Mouse (Mus musculus) gastrocnemius, postnatal 14 days (tissue): ENCODE data around the gene Rhbdd2. TPM values are rescaled to one million over a fixed set of nuclear protein-coding genes. Genes with fewer than 3 reads are reported as not detected.

ENCODE experiments used
- DNase-seq: peaks from one replicate; pipeline ENCODE4 v3.0.0; 2021; ENCODE audit warnings: mixed read lengths
- intact Hi-C: fragments of 180-260 bp; cut with DNase I; formaldehyde crosslinking; loops from one replicate; pipeline ENCODE4 v1.15.1; 2025; ENCODE audit warnings: low total_unique reads
- total RNA-seq, 2 experiments: library from RNA; stranded (reverse); gene quantifications; 2 replicates each; pipeline ENCODE4 v1.2.3; 2021

The Rhbdd2 gene
- total RNA-seq, 2 experiments from 2014 or later: 9.4 to 10.8 TPM

- no peak for DNase-seq
- intact Hi-C loops: no loop called here
Measured at GRCm38 (mm10) chr5:135642686-135643551, 10.5 kb downstream of the Rhbdd2 start.

- DNase-seq: no peak
- intact Hi-C loops: no loop called here
Measured at GRCm38 (mm10) chr5:135643552-135643842, 11.1 kb downstream of the Rhbdd2 start.

DNA sequence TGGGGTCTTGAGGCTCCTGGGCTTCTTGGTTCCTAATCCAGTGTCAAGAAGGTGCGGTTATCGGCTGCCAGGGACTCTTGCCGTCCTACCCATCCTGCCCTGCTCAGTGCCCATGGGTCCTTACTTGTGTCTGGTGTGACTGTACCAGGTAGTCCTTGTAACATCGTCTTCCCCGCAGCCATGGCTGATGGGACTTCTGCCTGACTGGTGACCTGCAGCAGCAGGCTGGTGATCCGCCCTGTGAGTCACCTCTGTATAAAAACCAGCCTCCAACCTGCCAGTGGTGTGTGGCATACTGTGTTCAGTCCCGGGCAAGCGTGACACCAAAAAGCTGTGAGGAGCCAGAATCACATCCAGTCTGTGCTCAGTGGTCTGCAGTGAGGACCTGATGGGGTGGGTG is 11.5 kb downstream of the Rhbdd2 start:
- intact Hi-C loops: no loop called here
- DNase-seq: no peak

GRCm38 (mm10) chr5:135645330-135645729 is 12.9 kb downstream of the Rhbdd2 start:
- DNase-seq: no peak
- intact Hi-C loops: no loop called here

DNA sequence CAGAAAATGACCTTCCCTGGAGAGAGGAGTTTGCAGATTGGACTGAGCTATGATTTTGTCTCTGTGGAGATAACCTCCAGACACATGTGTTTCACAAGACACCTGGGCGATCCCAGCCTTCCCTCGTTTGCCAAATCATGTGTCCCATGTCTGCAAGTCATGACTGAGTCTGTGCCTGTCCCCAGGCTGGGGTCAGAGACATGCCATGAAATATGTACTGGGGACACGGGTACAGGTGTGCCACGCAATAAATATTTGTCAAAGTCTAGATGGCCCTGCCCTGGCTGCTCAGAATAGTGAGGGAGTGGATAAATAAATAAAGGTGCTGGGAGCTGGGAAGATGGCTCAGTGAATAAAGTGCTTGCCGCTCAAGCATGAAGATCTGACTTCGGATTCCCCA is 13.6 kb downstream of the Rhbdd2 start:
- intact Hi-C loops: no loop called here
- DNase-seq: no peak

GRCm38 (mm10) chr5:135648461-135649308 is 16.3 kb downstream of the Rhbdd2 start:
- DNase-seq: no peak
- intact Hi-C loops: no loop called here

DNA sequence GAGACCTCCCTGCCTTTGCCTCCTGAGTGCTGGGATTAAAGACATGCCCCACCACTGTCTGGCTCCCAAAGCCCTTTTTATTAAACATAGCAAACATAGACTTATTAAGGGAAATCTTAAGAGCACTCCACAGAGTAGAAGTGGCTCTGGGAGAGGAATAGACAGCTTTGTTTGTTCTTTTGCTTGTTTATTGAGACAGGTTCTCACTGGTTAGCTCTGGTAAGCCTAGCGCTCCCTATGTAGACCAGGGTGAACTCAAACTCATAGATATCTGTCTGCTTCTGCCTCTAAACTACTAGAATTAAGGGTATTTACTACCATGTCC is 16.9 kb downstream of the Rhbdd2 start:
- intact Hi-C loops: no loop called here
- DNase-seq: no peak

DNA sequence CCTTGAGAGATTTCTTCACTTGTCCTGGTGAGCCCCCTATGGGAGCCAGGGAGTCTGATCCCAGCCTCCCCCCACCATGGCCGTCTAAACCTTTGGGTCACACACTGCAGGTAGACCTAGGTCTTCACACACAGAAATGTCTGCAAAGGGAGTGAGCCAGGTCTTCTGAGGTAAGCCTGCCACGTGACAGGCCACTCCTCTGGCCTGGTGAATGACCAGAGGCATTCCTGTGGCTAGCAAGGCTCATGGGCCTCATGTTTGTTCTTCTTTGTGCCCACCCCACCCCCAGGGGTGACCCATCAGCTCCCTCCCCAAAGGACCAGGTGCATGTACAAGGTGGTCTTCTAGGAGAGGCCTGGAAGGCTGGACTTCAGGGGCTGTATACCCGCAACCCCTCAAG is 19.1 kb downstream of the Rhbdd2 start:
- DNase-seq: no peak
- intact Hi-C loops: no loop called here

DNA sequence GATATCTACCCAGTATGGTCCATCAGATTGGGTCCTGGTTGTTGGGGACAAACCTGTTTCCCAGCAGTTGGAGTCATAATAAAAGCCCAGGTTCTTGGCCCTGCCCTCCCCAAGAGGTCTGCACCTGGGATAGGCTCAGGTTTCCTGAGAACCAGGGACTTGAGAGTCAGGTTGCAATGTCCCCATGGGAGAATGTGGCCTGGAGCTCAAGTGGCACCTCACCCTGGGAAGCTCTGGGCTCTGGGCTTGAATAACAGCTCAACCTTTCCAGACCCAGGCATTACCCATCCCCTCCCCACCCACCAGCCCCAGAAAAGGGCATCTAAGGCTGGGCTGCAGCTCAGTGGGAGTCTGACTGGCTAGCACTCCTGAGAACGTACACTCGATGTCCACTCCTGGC is 20.8 kb downstream of the Rhbdd2 start:
- intact Hi-C loops: no loop called here
- DNase-seq: no peak

DNA sequence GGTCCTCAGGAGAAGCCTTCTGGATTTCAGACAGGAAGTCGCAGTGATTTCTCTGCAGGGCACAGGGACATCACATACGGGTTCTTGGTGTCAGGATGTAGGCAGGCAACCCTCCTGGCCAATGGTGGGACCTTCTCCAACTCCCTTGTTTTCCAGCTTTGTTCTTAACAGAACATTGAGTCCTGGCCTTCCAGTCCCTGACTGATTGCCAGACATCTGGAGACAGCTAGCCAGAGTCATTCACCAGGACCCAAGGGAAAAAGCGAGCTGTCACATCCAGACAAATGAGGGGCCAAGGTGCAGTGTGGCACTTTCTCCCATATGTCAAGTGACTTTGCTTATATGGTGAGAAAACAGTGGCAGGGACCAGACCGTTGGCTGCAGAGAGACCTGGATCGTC is 23.6 kb downstream of the Rhbdd2 start:
- intact Hi-C loops: no loop called here
- no peak for DNase-seq

DNA sequence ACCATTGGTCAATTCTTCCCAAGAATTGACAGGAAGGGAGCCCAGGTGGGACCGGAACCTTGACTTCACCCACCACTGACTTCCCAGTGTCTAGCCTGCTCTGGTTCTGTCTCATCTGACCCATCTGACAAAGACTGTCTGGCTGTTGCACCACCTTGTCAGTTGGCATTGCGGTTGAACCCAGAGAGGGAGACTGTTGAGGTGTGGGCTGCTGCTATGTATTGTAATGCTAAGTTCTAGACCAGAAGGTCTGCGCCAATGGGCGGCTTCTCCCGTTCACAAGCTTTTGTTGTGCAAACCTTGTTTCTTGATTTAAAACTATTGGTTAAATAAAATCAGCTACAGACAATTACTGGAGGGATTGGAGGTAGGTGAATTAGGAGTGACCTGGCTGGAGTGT is 24.7 kb downstream of the Rhbdd2 start:
- no peak for DNase-seq
- intact Hi-C loops: no loop called here

- no peak for DNase-seq
- intact Hi-C loops: no loop called here
Measured at GRCm38 (mm10) chr5:135657703-135658373, 25.4 kb downstream of the Rhbdd2 start.

GRCm38 (mm10) chr5:135659956-135660355 is 27.5 kb downstream of the Rhbdd2 start:
- DNase-seq: no peak
- intact Hi-C loops: no loop called here

- no peak for DNase-seq
Measured at GRCm38 (mm10) chr5:135660535-135660934, 28.1 kb downstream of the Rhbdd2 start.

DNA sequence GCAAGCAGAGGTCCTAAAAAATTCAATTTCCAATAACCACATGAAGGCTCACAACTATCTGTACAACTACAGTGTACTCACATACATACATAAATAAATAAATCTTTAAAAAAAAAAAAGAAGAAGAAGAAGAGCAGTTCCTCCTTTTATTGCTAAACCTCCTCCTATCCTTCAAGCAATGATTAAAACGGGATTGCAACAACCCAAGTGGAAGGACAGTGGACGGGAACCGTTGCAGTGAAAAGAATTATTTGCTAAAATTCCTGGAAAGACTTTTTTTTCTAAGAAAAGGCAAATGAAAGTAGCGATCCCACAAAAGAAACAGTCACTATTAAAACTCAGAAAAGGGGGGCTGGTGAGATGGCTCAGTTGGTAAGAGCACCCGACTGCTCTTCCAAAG is 34.5 kb downstream of the Rhbdd2 start:
- intact Hi-C loops: no loop called here

More at GRCm38 (mm10) chr5:135660535-135660934, 28.1 kb downstream of the Rhbdd2 start:
- intact Hi-C loops: no loop called here

DNA sequence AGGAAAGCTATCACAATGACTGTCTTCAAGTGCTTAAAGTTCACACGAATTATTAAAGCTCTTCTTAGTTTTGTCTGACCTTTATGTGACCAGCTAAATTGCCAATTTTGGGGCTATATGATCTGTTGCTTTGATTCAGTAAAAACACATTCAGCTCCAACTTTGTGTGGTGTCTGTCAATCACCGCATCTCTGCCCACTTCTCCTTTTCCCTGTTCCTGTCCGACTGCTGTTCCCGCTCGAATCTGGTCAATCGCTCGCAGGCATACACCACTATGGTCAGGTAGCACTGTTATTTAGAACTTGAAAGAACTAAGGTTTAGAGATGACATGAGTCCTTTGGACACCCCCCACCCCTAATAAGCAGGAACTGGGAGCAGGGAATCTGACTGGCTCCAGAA is 35.7 kb downstream of the Rhbdd2 start:
- intact Hi-C loops: no loop called here
- no peak for DNase-seq

More for the DNA sequence above, 34.5 kb downstream of the Rhbdd2 start:
- DNase-seq: no peak

DNA sequence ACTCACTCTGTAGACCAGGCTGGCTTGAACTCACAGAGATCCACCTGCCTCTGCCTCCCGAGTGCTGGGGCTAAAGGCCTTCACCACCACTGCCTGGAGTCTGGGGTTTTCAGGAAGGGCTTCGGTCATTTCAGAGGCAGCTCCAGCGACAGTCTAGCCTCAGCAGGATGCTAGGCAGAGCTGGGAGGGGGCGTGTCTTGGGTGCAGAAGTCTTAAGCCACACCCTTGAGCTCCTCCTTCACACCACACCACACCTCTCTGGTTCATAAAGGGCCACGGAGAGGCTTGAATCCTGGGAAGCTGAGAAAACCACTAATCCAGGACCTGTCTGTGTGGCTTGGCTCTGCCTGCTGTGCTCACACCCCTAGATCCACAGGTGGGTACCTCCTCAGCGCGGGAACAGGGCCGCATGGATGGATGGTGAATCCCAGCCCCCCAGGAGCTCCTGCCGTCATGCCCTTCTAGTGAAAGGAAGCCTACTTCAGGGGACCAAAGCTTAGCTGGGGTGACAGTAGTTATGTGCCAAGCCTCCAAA is 37.4 kb downstream of the Rhbdd2 start, which contains the start of gene Por:
Gene Por (plus strand): TSS at position 293 of the 535 bp plus-strand sequence.
- intact Hi-C loops: no loop called here
- no peak for DNase-seq

DNA sequence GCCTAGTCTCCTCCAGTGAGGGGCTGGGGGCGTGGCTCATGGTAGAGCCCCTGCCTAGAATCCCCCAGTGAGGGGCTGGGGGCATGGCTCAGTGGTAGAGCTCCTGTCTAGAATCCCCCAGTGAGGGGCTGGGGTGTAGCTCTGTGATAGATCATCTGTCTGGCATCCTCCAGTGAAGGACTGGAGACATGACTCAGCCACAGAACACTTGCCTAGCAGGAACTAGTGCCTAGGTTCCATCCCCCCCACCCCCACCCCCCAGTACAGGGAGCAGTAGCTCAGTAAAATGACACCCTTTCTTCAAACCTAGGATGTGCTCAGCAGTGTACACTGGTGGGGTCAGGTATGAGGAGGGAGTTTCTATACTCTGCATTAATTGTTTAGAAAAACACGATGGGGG is 38.5 kb downstream of the Rhbdd2 start:
- intact Hi-C loops: no loop called here
- DNase-seq: no peak

DNA sequence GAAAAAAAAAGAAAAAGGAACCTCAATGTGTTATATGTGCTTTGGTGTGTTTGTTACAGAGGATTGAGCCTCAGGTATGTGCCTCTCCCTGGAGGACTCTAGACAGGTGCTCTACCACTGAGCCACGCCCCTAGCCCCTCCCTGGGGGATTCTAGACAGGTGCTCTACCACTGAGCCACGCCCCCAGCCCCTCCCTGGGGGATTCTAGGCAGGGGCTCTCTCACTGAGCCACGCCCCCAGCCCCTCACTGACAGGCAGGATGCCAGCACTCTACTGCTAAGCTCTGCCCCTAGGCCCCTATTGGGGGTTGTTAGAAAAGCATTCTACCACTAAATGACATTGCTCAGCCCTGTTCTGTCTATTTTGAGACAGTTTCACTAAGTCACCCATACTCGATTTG is 40.1 kb downstream of the Rhbdd2 start:
- intact Hi-C loops: no loop called here
- no peak for DNase-seq

DNA sequence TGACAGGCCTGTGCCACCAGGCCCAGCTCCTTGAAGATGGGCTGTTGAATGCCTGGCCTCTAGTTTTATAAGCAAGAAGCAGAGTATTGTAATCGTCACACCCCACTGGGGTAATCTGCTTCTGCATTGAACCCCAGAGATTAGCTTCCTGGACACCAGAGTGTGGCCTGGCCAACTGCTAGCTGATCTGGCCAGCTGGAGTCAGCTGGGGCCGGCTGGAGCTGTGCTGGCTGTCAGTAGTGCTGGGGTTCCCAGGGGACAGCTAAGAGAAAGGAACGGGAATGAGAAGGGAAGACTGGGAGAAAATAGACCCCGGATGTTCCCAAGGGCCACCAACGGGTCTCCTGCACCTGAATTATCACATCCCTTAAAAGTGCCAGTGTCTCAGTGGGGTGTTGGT is 40.6 kb downstream of the Rhbdd2 start:
- intact Hi-C loops: no loop called here
- peak; percentile 38 for DNase-seq
